Comparison of ENCODE assay signal across 23 mouse cellular contexts in genomic region chr5:45283908-45284415, GRCm38 (mm10).
A peak's percentile ranks its signal among the peaks of the same experiment; 100 is the strongest.
DNase-seq lines count a peak whose midpoint lies in the region; ATAC-seq lines count a peak whose summit lies in the region.
"Had no signal": no experiment of that assay in that cellular context is flagged by ENCODE, and none has a peak within 500 bp of the region (broad histone marks: within the 10 kb centered on the region; RNA-seq: fewer than 3 reads in every experiment).

No protein-coding gene starts in this region.

- WGBS in heart, embryonic 15.5 days = 46% methylated on average over 2 of the region's 2 CpGs
- 50% methylated on average over 2 of the region's 2 CpGs for WGBS in kidney, embryonic 15.5 days

- no peaks in the 10 kb centered on the region for H3K9me3 ChIP-seq in heart, embryonic 15.5 days (replicated peaks)
- no peaks in the 10 kb centered on the region for H3K9me3 ChIP-seq in kidney, embryonic 15.5 days (replicated peaks)
- H3K9me3 ChIP-seq: forebrain, embryonic 12.5 days; hindbrain, embryonic 13.5 days; limb, embryonic 12.5 days; stomach, embryonic 15.5 days had no signal

- peak; percentile 14 for DNase-seq in adrenal gland, postnatal 14 days
- DNase-seq in adrenal gland, postnatal 36 days = no peak
- DNase-seq in heart, postnatal 10 days = no peak
- no peak for DNase-seq in kidney, postnatal 14 days
- peak; percentile 34 for DNase-seq in brain, adult 2 months (ENCODE audit: low read depth, low spot score)
- DNase-seq in Muller cell, postnatal 12 days (ENCODE audit: inconsistent ontology term) = no peak
- DNase-seq: adrenal gland, adult 2 months; cerebellum, adult 11 months; cerebellum, adult 9-11 months; liver, postnatal 0 days; thymus, adult 18-20 months; thymus, postnatal 4 days had no signal

- no peak overlapping the region for H3K4me2 ChIP-seq in heart, embryonic 15.5 days
- no peak overlapping the region for H3K4me2 ChIP-seq in kidney, embryonic 15.5 days
- H3K4me2 ChIP-seq: forebrain, embryonic 12.5 days; hindbrain, embryonic 13.5 days; limb, embryonic 12.5 days; liver, embryonic 11.5 days; stomach, embryonic 15.5 days had no signal

- no peak overlapping the region for H3K9ac ChIP-seq in heart, embryonic 15.5 days
- no peak overlapping the region for H3K9ac ChIP-seq in kidney, embryonic 15.5 days
- H3K9ac ChIP-seq: forebrain, embryonic 12.5 days; hindbrain, embryonic 13.5 days; limb, embryonic 12.5 days; liver, postnatal 0 days; stomach, embryonic 15.5 days had no signal

- no peak overlapping the region for H3K4me3 ChIP-seq in heart, embryonic 15.5 days
- H3K4me3 ChIP-seq in kidney, embryonic 15.5 days (replicated peaks) = no peak overlapping the region
- H3K4me3 ChIP-seq: forebrain, embryonic 12.5 days; hindbrain, embryonic 13.5 days; layer of hippocampus, adult 2 months; limb, embryonic 12.5 days; stomach, embryonic 15.5 days had no signal

- H3K4me1 ChIP-seq in heart, embryonic 15.5 days (replicated peaks) = no peaks in the 10 kb centered on the region
- peaks cover 25% of the 10 kb centered on the region for H3K4me1 ChIP-seq in kidney, embryonic 15.5 days

- H3K36me3 ChIP-seq in heart, embryonic 15.5 days = no peaks in the 10 kb centered on the region
- H3K36me3 ChIP-seq in kidney, embryonic 15.5 days = no peaks in the 10 kb centered on the region
- H3K36me3 ChIP-seq: forebrain, embryonic 12.5 days; hindbrain, embryonic 13.5 days; limb, embryonic 12.5 days; stomach, embryonic 15.5 days had no signal

- no peak for ATAC-seq in heart, embryonic 15.5 days (replicated peaks; ENCODE audit: insufficient number of reproducible peaks, insufficient read depth, low FRiP score, low read depth)
- no peak for ATAC-seq in kidney, embryonic 15.5 days (replicated peaks; ENCODE audit: low FRiP score)
- ATAC-seq: inflammation-experienced regulatory T-cells, adult 6 months; liver, postnatal 0 days; lung, postnatal 0 days had no signal

- 0 out of 2 replicates have a peak overlapping the region, but pooled peaks have one; percentile 46 for H3K27ac ChIP-seq in heart, embryonic 15.5 days
- peak overlapping the region; percentile 80 for H3K27ac ChIP-seq in kidney, embryonic 15.5 days
- H3K27ac ChIP-seq: forebrain, embryonic 12.5 days; hindbrain, embryonic 13.5 days; layer of hippocampus, adult 2 months; limb, embryonic 12.5 days; macrophage; stomach, embryonic 15.5 days had no signal

- no peaks in the 10 kb centered on the region for H3K27me3 ChIP-seq in heart, embryonic 15.5 days
- H3K27me3 ChIP-seq in kidney, embryonic 15.5 days = no peaks in the 10 kb centered on the region
- H3K27me3 ChIP-seq: forebrain, embryonic 12.5 days; hindbrain, embryonic 13.5 days; limb, embryonic 12.5 days; stomach, embryonic 15.5 days had no signal

- intact Hi-C loops in heart, postnatal 10 days (cut with DNase I) = loop anchor here (5.0 to 10.0 kb wide), 2 partner anchors 138 to 519 kb away; no protein-coding TSS in a partner anchor

Comparison
In these comparisons a context has a peak if more than half of its experiments do, and no peak if none do; other contexts are left out.
1. DNase-seq: peak in adrenal gland, postnatal 14 days (single experiment) and brain, adult 2 months (single experiment); none in adrenal gland, postnatal 36 days (0 of 2), heart, postnatal 10 days (0 of 2), kidney, postnatal 14 days (single experiment) and Muller cell, postnatal 12 days (single experiment).